Mouse (Mus musculus): ENCODE data around the gene Arhgap11a. TPM values are rescaled to one million over a fixed set of nuclear protein-coding genes. Genes with fewer than 3 reads are reported as not detected.

The Arhgap11a gene
- polyA plus RNA-seq, 1 experiment from 2014 or later, result 46.8 TPM

DNA sequence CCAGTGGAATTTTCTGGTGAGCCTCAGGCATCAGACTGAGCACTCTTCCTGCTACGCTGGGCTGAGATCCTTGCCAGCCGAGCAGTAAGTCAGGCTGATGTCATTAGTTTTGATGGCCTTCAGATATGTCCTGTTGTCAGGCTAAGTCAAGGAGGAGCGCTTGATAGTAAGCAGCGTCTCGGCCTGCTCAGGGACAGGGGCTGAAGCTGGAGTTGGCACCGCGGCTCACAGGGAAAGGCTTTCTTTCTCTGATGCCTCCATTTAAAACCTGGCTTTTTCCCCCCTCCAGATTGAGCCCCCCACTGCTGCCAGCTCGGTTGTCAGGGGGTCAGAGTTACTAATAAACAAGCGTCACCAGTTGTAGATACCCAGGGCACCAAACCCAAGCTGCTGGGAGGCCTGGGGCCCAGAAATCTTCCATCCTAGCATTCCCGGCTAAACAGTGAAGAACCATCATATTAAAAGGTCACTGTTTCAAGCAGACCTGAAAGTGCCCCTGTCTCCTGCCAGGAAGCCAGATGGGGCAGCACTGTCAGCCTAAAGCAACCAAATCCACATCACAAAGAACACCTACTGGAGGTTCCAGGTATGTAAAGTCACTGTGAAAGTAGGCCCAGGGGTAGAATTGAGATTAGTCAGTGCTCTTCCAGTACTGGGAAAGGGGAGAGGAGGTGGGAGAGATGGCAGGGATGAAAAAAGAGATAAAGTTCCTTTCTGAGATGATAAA is 41.4 kb downstream of the Arhgap11a start:
- Histone ChIP-seq H3K9ac (no peak overlapping the region), H3K27me3 (no peaks in the 10 kb centered on the region), H3K27ac (0 out of 2 replicates have a peak overlapping the region, but pooled peaks have one; percentile 35), H3K9me3 (replicated peaks) (no peaks in the 10 kb centered on the region), H3K4me2 (no peak overlapping the region), H3K4me3 (no peak overlapping the region), H3K36me3 (ENCODE audit: poor library complexity, severe bottlenecking) (peaks cover 10% of the 10 kb centered on the region; the same call in 1 of the 2 replicates), H3K4me1 (no peaks in the 10 kb centered on the region)
- ATAC-seq, result no peak
- WGBS, result 73% methylated on average over 10 of the region's 10 CpGs

DNA sequence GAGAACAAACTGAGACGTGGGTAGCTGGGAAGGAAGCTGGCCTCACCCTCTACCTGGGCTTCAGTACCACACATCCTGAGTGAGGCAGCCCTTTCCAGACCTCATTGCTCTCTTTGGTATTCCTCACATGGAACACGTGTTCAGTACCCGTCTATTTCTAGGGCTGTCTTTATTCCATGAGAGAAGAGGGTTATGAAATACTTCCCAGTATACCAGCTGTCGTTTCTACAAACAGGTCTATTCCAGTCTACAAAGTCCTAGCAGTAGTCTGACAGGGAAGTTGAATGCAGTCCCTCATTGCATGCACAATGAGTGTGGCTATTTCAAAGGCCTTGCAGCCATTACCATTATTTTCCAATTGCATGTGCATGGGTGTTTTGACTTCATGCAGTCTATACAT is 42.7 kb downstream of the Arhgap11a start:
- peaks cover 10% of the 10 kb centered on the region; the same call in 1 of the 2 replicates for H3K36me3 ChIP-seq (ENCODE audit: poor library complexity, severe bottlenecking)
- H3K4me3 ChIP-seq, result no peak overlapping the region
- H3K4me1 ChIP-seq, result no peaks in the 10 kb centered on the region
- no peaks in the 10 kb centered on the region for H3K27me3 ChIP-seq
- ATAC-seq, result no peak
- no peak overlapping the region for H3K9ac ChIP-seq
- no peak overlapping the region for H3K27ac ChIP-seq
- no peak overlapping the region for H3K4me2 ChIP-seq
- H3K9me3 ChIP-seq (replicated peaks), result no peaks in the 10 kb centered on the region
- WGBS, result 81% methylated on average over 4 of the region's 4 CpGs

DNA sequence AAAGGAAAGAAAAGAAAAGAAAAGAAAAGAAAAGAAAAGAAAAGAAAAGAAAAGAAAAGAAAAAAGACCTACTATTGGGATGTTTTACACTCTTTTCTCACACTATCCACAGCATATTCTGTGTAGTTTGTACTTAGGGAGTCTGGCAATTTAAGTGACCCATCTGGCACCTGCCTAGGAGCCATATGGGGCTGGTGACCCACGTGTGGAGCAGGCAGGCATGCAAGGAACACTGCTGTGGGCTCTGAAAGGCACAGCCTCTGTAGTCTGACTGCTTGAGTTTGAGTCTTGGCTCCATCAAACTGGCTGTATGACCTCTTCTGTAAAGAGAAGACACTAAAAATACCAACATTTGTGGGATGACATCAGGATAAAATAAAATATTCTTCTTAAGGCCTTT is 44.7 kb downstream of the Arhgap11a start:
- no peak overlapping the region for H3K4me3 ChIP-seq
- H3K27me3 ChIP-seq, result no peaks in the 10 kb centered on the region
- H3K4me1 ChIP-seq, result no peaks in the 10 kb centered on the region
- H3K36me3 ChIP-seq (ENCODE audit: poor library complexity, severe bottlenecking), result peaks cover 9% of the 10 kb centered on the region; the same call in 1 of the 2 replicates
- no peak overlapping the region for H3K4me2 ChIP-seq
- no peak overlapping the region for H3K9ac ChIP-seq
- ATAC-seq, result peak; percentile 64; the same call in 1 of the 2 replicates
- no peaks in the 10 kb centered on the region for H3K9me3 ChIP-seq (replicated peaks)
- WGBS, result 30% methylated on average over 1 of the region's 1 CpGs
- no peak overlapping the region for H3K27ac ChIP-seq

DNA sequence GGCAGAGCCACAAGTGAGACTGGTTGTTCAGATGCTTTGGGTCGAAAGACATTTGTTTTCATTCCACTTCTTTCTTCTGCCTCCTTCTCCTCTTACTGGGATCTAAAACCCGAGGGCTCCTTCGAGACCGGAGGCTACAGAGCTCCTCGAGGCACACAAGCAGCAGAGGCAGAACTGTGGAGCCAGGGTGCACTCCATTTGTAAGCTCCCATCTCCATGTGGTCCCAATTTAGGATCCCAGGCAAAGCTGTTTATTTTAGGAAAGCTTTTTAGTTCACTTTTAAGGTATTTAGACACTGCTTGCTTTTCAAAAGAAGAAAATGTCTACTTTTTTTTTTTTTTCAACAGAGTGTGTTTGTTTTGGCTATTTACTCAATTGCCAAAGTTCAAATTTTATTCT is 47.6 kb downstream of the Arhgap11a start:
- Histone ChIP-seq H3K4me3 (no peak overlapping the region), H3K9me3 (replicated peaks) (no peaks in the 10 kb centered on the region), H3K4me2 (no peak overlapping the region), H3K27ac (no peak overlapping the region), H3K36me3 (ENCODE audit: poor library complexity, severe bottlenecking) (peaks cover 8% of the 10 kb centered on the region; the same call in 1 of the 2 replicates), H3K4me1 (no peaks in the 10 kb centered on the region), H3K27me3 (no peaks in the 10 kb centered on the region), H3K9ac (no peak overlapping the region)
- 86% methylated on average over 5 of the region's 5 CpGs for WGBS
- no peak for ATAC-seq

DNA sequence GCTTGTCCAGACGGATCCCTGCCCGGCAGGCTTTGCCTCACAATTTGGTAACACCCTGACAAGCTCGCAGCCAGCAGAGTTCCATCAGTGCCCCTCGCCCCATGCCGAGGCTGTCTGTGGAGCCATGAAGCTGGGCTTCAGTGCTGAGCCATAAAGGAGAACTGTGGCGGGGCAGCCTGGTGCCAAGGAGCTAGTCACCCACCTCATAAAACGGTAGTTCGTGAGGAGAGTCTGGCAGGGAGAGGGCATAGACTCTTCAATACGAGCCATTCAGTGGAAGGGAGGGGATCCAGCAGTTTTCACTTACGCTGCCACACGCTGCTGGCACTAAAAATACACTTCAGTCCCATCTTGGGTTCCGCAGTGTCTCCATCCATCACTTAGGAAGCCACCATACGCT is 49.9 kb downstream of the Arhgap11a start:
- WGBS, result 92% methylated on average over 13 of the region's 13 CpGs
- Histone ChIP-seq H3K27ac (no peak overlapping the region), H3K4me3 (no peak overlapping the region), H3K9ac (no peak overlapping the region), H3K27me3 (no peaks in the 10 kb centered on the region), H3K4me2 (no peak overlapping the region), H3K36me3 (ENCODE audit: poor library complexity, severe bottlenecking) (0 out of 2 replicates have a peak, but pooled peaks cover 3% of the 10 kb centered on the region), H3K9me3 (replicated peaks) (no peaks in the 10 kb centered on the region), H3K4me1 (no peaks in the 10 kb centered on the region)
- no peak for ATAC-seq

DNA sequence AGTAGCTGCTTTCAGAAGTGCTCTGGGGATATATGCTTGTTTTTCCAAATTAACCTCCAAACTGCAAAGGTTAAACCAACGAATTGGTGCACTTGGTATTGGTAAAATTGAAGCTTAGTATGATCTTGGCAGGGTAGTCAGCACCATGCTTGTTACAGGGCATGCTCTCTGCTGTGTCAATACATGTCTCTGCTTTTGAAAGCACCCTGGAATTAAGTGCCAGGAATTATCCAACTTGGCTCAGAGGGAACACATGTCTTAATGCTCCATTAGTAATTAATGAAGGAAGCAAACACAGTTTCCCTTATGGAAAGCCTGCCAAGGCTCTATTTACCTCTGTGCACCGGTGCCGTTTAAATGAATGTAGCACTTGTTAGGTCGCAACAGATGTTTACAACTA is 53.3 kb downstream of the Arhgap11a start:
- no peak overlapping the region for H3K4me2 ChIP-seq
- no peak overlapping the region for H3K9ac ChIP-seq
- no peak overlapping the region for H3K27ac ChIP-seq
- no peaks in the 10 kb centered on the region for H3K27me3 ChIP-seq
- H3K36me3 ChIP-seq (ENCODE audit: poor library complexity, severe bottlenecking), result peaks cover 13% of the 10 kb centered on the region; the same call in 1 of the 2 replicates
- no peak for ATAC-seq
- WGBS, result 46% methylated on average over 4 of the region's 4 CpGs
- no peaks in the 10 kb centered on the region for H3K4me1 ChIP-seq
- H3K4me3 ChIP-seq, result no peak overlapping the region
- H3K9me3 ChIP-seq (replicated peaks), result no peaks in the 10 kb centered on the region

DNA sequence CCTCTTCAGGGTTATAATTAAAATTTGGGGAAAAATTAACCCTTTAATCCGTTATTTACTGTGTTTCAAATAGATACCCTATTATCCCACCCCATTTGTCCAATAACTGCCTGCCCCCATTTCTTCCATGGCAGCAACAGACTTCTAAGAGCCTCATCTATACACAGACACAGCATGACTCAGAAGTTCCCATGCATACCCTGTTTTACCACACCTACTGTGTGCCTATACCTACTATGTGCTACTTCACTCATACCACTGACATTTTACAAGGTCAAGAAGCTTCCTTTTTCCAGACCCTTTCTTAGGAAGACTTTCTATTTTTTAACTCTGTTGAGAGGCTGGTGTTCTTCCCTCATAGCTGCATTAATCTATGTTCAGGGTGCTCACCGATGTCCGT is 54.9 kb downstream of the Arhgap11a start:
- no peak for ATAC-seq
- H3K4me1 ChIP-seq, result no peaks in the 10 kb centered on the region
- 92% methylated on average over 3 of the region's 3 CpGs for WGBS

DNA sequence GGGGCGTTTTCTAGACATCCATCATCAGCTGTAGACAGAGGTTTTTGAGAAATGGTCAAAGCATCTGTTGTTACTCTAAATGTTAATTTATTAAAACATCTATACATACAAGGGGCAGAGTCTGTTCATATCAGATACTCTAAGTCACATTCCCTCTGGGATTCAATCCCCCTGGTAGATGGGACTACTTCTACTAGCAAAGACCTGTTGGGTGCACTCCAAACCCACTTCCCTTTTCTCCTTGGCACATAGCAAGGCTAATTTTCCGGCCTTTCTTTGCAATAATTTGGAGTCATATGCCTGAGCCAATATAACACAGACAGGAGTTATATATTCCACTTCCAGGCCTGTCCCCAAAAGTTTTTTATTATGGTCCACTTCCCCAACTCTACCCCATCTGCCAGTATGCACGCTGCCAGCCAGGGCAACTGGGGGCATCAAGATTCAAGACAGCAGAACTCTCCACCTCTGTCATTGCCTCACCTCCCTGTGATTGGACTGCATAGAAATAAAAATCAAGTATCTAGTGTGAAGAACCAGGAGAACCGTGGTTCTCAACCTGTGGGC is 59.6 kb downstream of the Arhgap11a start:
- peaks cover 33% of the 10 kb centered on the region for H3K36me3 ChIP-seq (ENCODE audit: poor library complexity, severe bottlenecking)
- H3K9me3 ChIP-seq (replicated peaks), result no peaks in the 10 kb centered on the region
- WGBS, result 89% methylated on average over 4 of the region's 4 CpGs
- no peaks in the 10 kb centered on the region for H3K27me3 ChIP-seq
- H3K4me3 ChIP-seq, result no peak overlapping the region
- no peak overlapping the region for H3K27ac ChIP-seq
- no peak overlapping the region for H3K4me2 ChIP-seq
- H3K9ac ChIP-seq, result no peak overlapping the region
- H3K4me1 ChIP-seq, result no peaks in the 10 kb centered on the region
- ATAC-seq, result no peak

More for the DNA sequence above, 54.9 kb downstream of the Arhgap11a start:
- Histone ChIP-seq H3K9me3 (replicated peaks) (no peaks in the 10 kb centered on the region), H3K9ac (no peak overlapping the region), H3K27ac (no peak overlapping the region), H3K4me3 (no peak overlapping the region), H3K4me2 (no peak overlapping the region), H3K27me3 (no peaks in the 10 kb centered on the region), H3K36me3 (ENCODE audit: poor library complexity, severe bottlenecking) (peaks cover 24% of the 10 kb centered on the region)

DNA sequence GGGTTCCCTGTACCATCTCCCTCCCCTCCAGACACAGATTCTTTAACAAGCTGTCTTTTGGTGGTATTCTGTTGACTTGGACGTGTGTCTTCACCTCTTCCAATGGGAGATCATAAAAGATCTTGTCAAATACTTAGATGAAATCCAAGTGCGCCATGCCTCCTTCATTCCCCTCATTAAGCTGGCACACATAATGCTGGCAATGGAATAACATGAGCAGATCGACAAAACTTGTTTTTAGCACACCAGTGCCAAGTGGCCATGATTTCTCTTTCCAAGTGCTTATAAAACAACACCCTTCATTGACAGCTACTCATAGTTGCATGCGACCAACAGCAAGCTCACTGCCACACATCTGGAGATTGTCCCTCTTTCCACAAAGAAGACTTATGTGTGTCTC is 60.6 kb downstream of the Arhgap11a start:
- no peak for ATAC-seq
- Histone ChIP-seq H3K4me3 (no peak overlapping the region), H3K27me3 (no peaks in the 10 kb centered on the region), H3K4me1 (no peaks in the 10 kb centered on the region), H3K9ac (no peak overlapping the region), H3K27ac (no peak overlapping the region), H3K4me2 (no peak overlapping the region), H3K36me3 (ENCODE audit: poor library complexity, severe bottlenecking) (peaks cover 33% of the 10 kb centered on the region), H3K9me3 (replicated peaks) (no peaks in the 10 kb centered on the region)
- 79% methylated on average over 4 of the region's 4 CpGs for WGBS

DNA sequence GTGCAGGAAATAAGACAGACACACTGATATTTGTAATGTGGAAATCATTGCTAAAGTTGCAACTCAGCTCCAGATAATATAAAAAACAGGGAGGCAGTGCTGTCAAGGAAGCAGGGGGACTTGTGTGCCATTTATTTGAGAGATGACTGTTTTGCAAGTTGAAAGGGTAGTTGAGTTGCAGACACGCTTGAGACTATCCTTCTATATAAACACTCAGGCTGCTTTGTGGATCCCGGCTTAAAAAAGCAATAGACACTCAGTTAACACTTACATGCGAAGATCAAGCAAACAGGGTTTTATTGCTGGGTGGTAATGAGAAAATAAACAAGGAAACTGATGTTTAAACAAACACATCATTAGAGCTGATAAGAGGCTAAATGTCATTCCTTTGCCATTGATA is 63.6 kb downstream of the Arhgap11a start:
- H3K4me2 ChIP-seq, result no peak overlapping the region
- no peak overlapping the region for H3K9ac ChIP-seq
- no peaks in the 10 kb centered on the region for H3K27me3 ChIP-seq
- H3K4me1 ChIP-seq, result no peaks in the 10 kb centered on the region
- peaks cover 27% of the 10 kb centered on the region for H3K36me3 ChIP-seq (ENCODE audit: poor library complexity, severe bottlenecking)
- no peak for ATAC-seq
- no peak overlapping the region for H3K27ac ChIP-seq
- 92% methylated on average over 3 of the region's 3 CpGs for WGBS
- H3K4me3 ChIP-seq, result no peak overlapping the region
- H3K9me3 ChIP-seq (replicated peaks), result no peaks in the 10 kb centered on the region

DNA sequence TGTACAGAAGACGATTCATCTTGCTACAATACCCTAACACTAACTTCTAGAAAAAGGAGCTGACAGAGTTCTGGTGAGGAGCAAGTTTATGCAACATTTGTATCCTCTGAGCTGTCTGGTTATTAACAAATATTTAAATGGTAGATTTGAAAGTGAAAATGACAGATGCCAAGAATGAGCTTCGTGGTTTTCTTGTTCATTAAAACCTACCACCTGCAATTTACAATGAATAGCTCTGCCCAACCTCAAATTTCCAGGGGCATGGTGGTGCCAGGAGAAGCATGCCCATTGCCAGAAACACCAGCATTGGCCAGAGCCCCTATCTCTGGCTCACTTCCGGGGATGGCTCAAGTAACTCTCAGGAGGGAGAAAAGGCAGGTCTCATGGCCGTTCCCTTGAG is 66.9 kb downstream of the Arhgap11a start:
- H3K27ac ChIP-seq, result no peak overlapping the region
- no peak overlapping the region for H3K4me3 ChIP-seq
- H3K4me2 ChIP-seq, result no peak overlapping the region
- 87% methylated on average over 4 of the region's 4 CpGs for WGBS
- no peaks in the 10 kb centered on the region for H3K9me3 ChIP-seq (replicated peaks)
- no peaks in the 10 kb centered on the region for H3K4me1 ChIP-seq
- no peak overlapping the region for H3K9ac ChIP-seq
- peaks cover 10% of the 10 kb centered on the region for H3K36me3 ChIP-seq (ENCODE audit: poor library complexity, severe bottlenecking)
- ATAC-seq, result no peak
- no peaks in the 10 kb centered on the region for H3K27me3 ChIP-seq
